Mouse (Mus musculus) embryonic facial prominence, embryonic 10.5 days (tissue): ENCODE measurements at regions not wholly inside any gene's neighbourhood (a gene's known extent, or its start where the extent isn't known, plus 50 kb on each side); places are given as distances from the start of the nearest gene placed in this dataset.

Experiments
- DNase-seq: peaks from one replicate; pipeline ENCODE4 v3.0.0-alpha.2; 2017; ENCODE audit warnings: low spot score
- H3K27ac ChIP-seq: fragments of 300-500 bp; sonication (generic); replicated peaks from 2 replicates; pipeline ENCODE4 v1.5.1; 2016; ENCODE audit warnings: mild to moderate bottlenecking
- H3K27me3 ChIP-seq: fragments of 300-500 bp; sonication (generic); replicated peaks from 2 replicates; pipeline ENCODE4 v1.6.1; 2016; ENCODE audit warnings: low read depth, mild to moderate bottlenecking; ENCODE audit not compliant: poor library complexity, severe bottlenecking
- H3K36me3 ChIP-seq: fragments of 300-500 bp; sonication (generic); replicated peaks from 2 replicates; pipeline ENCODE4 v1.6.1; 2016; ENCODE audit warnings: mild to moderate bottlenecking, moderate library complexity
- H3K4me1 ChIP-seq: fragments of 300-500 bp; sonication (generic); 2 replicates; pipeline ENCODE4 v1.6.1; 2016
- H3K4me3 ChIP-seq: fragments of 300-500 bp; sonication (generic); 2 replicates; pipeline ENCODE4 v1.5.1; 2016; ENCODE audit warnings: mild to moderate bottlenecking, moderate library complexity
- H3K9me3 ChIP-seq: fragments of 300-500 bp; sonication (generic); 2 replicates; pipeline ENCODE4 v1.6.1; 2016; ENCODE audit warnings: mild to moderate bottlenecking
- WGBS: fragments of 180-500 bp; shearing (Covaris S2); methylation state at CpG from one replicate; pipeline ENCODE4 v1.1.7; 2016; 5-methylcytosine and 5-hydroxymethylcytosine counted together

DNA sequence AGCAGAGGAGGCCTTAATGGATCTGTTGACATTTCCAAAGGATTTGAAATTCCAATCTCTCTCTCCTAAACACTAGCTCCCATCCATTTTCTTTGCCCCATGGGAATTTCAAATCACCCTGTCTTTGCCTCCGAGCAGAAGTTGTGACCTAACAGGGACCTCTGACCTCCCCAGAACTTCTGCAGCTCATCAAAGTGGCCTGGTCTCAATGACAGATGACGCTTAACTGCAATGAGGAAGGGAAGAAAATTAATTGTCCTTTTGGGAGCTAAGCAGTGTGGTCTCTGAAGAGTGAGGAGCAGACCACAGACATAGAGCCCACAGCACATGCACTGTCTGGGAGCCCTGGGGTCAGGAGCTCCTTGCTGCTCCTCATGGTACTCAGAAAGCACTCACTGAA, 155.3 kb downstream of the Tox3 start:
- 19% methylated on average over 2 of the region's 2 CpGs for WGBS
- H3K9me3 ChIP-seq, result no peaks in the 10 kb centered on the region
- no peaks in the 10 kb centered on the region for H3K27me3 ChIP-seq
- peaks cover 8% of the 10 kb centered on the region; the same call in 1 of the 2 replicates for H3K4me1 ChIP-seq
- no peak for DNase-seq
- H3K4me3 ChIP-seq, result no peak overlapping the region
- no peaks in the 10 kb centered on the region for H3K36me3 ChIP-seq
- H3K27ac ChIP-seq, result no peak overlapping the region

DNA sequence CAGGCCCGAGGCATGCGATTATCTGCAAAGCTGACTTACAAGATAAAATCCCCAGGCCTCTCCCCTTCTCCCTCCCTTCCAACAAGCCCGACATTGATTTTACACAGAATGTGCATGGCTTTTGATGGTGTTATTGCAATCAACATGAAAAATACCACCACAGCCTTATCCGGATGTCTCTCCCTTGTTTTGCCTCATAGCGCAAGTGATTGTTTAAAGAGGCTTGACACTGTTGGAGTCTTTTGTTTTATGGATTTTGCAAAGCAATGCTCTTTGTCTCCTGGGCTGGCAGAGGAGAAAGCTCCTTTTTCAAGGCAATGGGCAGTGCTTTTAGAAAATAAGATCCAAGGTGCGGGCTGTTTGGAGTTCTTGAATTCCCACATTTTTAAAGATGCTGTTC, 165.3 kb downstream of the Tox3 start:
- H3K27ac ChIP-seq, result no peak overlapping the region
- no peaks in the 10 kb centered on the region for H3K4me1 ChIP-seq
- no peaks in the 10 kb centered on the region for H3K27me3 ChIP-seq
- no peaks in the 10 kb centered on the region for H3K9me3 ChIP-seq
- no peaks in the 10 kb centered on the region for H3K36me3 ChIP-seq
- no peak overlapping the region for H3K4me3 ChIP-seq
- WGBS, result 41% methylated on average over 6 of the region's 6 CpGs
- no peak for DNase-seq

DNA sequence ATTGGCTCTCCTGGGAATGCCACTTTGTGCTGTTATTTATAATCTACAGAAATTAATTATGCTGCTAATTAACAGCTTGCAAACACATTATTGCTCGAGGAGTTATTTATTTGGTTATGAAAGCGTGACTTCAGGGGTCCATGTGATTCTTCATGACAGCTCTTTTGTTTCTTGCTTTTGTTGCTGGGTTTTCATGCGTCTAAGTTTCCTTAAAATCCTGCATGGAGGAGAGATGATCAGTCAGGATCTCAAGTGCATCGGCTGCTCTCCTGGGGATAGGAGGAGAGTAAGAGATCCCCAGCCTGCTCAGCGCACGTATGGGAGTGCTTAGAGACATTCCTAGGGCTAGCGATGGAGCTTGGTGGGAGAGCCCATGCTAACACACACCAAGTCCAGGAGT, 171.4 kb downstream of the Tox3 start:
- DNase-seq, result no peak
- Histone ChIP-seq H3K27ac (no peak overlapping the region), H3K36me3 (no peaks in the 10 kb centered on the region), H3K27me3 (no peaks in the 10 kb centered on the region), H3K9me3 (no peaks in the 10 kb centered on the region), H3K4me3 (no peak overlapping the region), H3K4me1 (no peaks in the 10 kb centered on the region; the same call in 1 of the 2 replicates)
- WGBS, result 63% methylated on average over 7 of the region's 7 CpGs

DNA sequence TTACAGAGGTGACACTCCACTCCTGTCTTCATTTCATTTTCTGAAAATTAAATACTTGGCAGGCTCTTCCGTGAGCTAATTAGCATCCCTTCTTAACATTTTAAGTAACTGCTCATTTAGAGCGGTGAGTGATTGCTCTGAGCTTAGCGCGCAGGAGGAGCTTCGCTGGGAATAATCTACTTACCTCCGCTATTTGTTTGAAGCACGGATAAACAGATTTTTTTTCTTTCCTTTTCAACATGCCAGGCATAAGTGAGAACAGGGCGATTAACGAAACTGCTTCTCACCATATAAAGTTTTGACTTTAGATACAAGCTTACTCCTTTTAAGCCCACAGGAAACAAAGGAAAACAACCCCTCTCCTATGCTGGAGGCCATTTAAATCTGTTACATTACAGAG, 171.8 kb downstream of the Tox3 start:
- 39% methylated on average over 9 of the region's 9 CpGs for WGBS

DNA sequence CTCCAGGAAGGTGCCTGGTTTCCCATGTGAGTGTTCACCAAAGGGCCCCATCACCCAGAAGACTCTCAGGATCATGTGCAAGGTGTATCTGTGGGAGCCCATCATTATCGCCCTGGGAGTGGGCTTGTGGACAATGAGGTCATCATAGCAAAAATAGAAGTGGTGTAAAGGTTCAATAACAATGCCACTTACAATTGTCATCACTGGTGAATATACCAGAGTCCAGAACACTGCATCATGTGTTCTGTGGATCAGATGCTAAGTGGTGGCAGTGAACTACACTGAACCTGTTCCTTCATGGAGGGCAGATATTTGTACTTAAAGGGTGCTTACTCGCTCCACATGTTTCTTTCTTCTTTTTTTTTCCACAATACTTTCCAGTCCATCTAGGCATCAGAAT, 181.5 kb downstream of the Tox3 start:
- no peak overlapping the region for H3K27ac ChIP-seq
- H3K27me3 ChIP-seq, result no peaks in the 10 kb centered on the region
- no peaks in the 10 kb centered on the region for H3K9me3 ChIP-seq
- DNase-seq, result no peak
- no peaks in the 10 kb centered on the region for H3K36me3 ChIP-seq
- WGBS, result 93% methylated on average over 2 of the region's 2 CpGs
- H3K4me1 ChIP-seq, result no peaks in the 10 kb centered on the region
- H3K4me3 ChIP-seq, result no peak overlapping the region

More for the DNA sequence above, 171.8 kb downstream of the Tox3 start:
- Histone ChIP-seq H3K4me3 (no peak overlapping the region), H3K4me1 (no peaks in the 10 kb centered on the region; the same call in 1 of the 2 replicates), H3K27me3 (no peaks in the 10 kb centered on the region), H3K9me3 (no peaks in the 10 kb centered on the region), H3K27ac (no peak overlapping the region), H3K36me3 (no peaks in the 10 kb centered on the region)
- DNase-seq, result no peak

DNA sequence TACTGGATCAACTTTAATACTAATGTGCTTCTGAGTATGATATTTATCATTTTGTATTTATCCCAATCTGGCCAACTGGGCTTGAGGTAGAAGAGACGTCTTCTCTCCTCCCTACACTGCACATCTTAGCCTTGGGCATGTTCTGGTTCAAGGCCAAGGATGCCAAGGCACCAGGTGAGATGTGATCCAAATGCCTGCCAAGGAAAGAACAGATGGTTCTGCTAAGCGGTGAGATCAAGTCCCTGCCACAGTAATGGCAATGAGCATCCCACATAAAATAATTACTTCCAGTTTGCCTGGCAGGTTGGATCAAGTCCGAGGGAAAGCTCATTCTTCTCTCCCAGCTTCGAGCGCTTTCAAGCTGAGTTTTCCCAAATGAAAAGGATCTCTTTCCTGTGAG, 196.7 kb downstream of the Tox3 start:
- no peak for DNase-seq
- WGBS, result 84% methylated on average over 5 of the region's 5 CpGs
- H3K27me3 ChIP-seq, result no peaks in the 10 kb centered on the region
- no peak overlapping the region for H3K27ac ChIP-seq
- H3K4me3 ChIP-seq, result no peak overlapping the region
- H3K9me3 ChIP-seq, result no peaks in the 10 kb centered on the region
- 0 out of 2 replicates have a peak, but pooled peaks cover 4% of the 10 kb centered on the region for H3K4me1 ChIP-seq
- no peaks in the 10 kb centered on the region for H3K36me3 ChIP-seq

DNA sequence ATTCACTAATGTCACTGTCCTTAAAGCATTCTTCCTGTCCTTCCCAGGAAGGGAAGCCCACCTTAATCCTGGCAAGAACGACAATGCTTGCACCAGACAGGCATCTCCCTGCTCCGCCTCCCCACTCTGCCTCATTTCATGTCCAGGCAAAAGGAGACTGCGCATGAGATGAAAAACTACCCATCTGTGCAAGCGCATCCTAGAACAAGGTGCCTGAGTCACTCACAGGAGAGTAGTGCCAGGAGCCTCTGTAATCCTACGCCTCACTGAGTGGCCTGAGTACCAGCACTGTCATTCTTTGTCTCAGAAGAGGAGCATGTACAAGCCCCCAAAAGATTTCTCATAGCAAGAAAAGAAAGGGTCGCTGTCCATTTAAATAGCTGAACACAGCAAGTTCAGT, 198.2 kb downstream of the Tox3 start:
- H3K9me3 ChIP-seq, result no peaks in the 10 kb centered on the region
- DNase-seq, result no peak
- no peak overlapping the region for H3K4me3 ChIP-seq
- WGBS, result 70% methylated on average over 6 of the region's 6 CpGs
- H3K27me3 ChIP-seq, result no peaks in the 10 kb centered on the region
- 0 out of 2 replicates have a peak, but pooled peaks cover 4% of the 10 kb centered on the region for H3K4me1 ChIP-seq
- H3K36me3 ChIP-seq, result no peaks in the 10 kb centered on the region
- no peak overlapping the region for H3K27ac ChIP-seq

DNA sequence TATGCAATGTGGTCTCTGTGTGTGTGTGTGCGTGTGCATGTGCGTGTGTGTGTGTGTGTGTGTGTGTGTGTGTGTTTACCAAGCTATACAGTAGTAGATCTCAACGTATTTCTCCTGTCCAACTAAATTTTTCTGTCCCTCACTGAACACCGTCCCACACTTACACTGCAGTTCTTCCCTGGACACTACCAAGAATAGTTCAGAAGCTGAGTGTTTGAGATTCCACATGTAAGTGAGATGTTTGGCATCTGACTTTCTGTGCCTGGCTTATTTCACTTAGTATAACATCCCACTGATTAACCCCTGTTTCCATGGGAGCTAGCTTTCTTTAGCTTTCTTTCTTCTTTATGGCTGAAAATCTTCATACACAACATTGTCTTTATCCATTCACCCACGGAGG, 213.5 kb downstream of the Tox3 start:
- Histone ChIP-seq H3K4me3 (no peak overlapping the region), H3K27ac (no peak overlapping the region), H3K9me3 (no peaks in the 10 kb centered on the region), H3K36me3 (no peaks in the 10 kb centered on the region), H3K4me1 (no peaks in the 10 kb centered on the region), H3K27me3 (no peaks in the 10 kb centered on the region)
- no peak for DNase-seq
- 82% methylated on average over 5 of the region's 5 CpGs for WGBS

DNA sequence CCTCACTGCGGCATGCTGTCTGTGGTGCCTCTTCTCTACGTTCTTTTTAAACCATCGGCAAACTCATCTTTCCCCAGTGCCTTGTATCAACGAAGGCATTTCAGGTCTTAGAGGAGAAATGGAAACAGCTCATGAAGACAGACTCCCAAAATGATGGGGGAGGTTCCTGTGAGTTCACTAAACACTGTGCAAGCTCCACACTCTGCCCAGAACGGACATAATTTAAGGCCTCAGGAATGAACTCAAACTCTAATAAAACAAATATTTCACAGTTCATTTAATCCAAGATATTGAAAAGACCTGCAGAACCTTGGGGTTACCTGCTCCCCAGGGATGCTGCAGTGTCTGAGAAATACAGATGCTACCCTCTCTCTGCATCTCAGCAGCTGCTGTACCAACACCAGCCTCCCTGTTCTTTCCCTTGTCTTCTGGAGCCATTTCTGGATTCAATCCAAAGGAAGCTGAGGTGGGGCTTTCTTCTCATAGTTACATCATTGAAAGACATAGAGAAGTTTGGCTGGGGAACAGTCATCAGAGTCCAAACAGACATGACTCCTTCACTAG, 217.4 kb downstream of the Tox3 start:
- no peak overlapping the region for H3K27ac ChIP-seq
- H3K36me3 ChIP-seq, result no peaks in the 10 kb centered on the region
- H3K27me3 ChIP-seq, result no peaks in the 10 kb centered on the region
- DNase-seq, result no peak
- H3K4me1 ChIP-seq, result no peaks in the 10 kb centered on the region
- no peak overlapping the region for H3K4me3 ChIP-seq
- no peaks in the 10 kb centered on the region for H3K9me3 ChIP-seq
- 87% methylated on average over 5 of the region's 5 CpGs for WGBS

DNA sequence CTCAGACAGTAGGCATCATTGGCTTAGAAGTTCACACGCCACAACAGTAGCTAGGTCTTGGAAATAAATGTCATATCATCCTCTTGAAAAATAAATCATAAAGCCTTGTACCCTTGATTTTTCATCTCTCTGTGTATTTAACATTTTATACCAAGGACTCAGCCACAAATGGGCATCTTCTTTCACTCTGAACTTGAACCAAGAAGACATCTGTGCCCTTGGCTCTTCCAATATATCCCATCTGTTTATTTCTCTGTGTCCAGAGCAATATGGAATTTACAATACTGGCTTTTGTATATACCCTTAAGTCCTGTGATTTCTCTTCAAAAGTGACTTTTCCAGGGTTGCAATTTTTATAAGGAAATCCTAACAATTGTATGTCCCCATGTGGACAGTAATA, 222.7 kb downstream of the Tox3 start:
- H3K9me3 ChIP-seq, result no peaks in the 10 kb centered on the region
- H3K36me3 ChIP-seq, result no peaks in the 10 kb centered on the region
- 0 out of 2 replicates have a peak, but pooled peaks cover 3% of the 10 kb centered on the region for H3K27me3 ChIP-seq
- 95% methylated on average over 1 of the region's 1 CpGs for WGBS
- H3K4me1 ChIP-seq, result no peaks in the 10 kb centered on the region
- no peak overlapping the region for H3K4me3 ChIP-seq
- no peak overlapping the region for H3K27ac ChIP-seq
- no peak for DNase-seq

DNA sequence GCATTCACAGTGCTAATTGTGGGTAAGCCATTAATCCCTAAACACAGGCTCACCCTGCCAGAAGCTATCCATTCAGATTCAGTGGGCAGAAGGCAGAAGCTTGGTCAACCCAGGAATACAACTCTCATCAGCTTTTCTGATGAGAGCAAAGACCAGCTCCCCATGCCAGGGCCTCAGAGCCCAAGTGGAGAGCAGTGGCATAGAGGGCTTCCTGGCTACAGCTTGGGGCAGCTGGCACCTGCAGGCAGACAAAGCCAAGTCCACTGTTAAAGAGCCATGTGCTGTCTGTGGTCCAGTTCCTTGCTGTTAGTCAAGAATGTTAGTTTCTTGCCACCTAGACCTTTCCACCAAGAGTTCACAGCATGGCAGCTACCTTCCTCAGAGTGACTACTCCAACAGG, 225.0 kb downstream of the Tox3 start:
- 0 out of 2 replicates have a peak, but pooled peaks cover 3% of the 10 kb centered on the region for H3K27me3 ChIP-seq
- no peaks in the 10 kb centered on the region for H3K9me3 ChIP-seq
- H3K4me1 ChIP-seq, result no peaks in the 10 kb centered on the region
- no peak for DNase-seq
- no peak overlapping the region for H3K27ac ChIP-seq
- H3K4me3 ChIP-seq, result no peak overlapping the region
- H3K36me3 ChIP-seq, result no peaks in the 10 kb centered on the region

DNA sequence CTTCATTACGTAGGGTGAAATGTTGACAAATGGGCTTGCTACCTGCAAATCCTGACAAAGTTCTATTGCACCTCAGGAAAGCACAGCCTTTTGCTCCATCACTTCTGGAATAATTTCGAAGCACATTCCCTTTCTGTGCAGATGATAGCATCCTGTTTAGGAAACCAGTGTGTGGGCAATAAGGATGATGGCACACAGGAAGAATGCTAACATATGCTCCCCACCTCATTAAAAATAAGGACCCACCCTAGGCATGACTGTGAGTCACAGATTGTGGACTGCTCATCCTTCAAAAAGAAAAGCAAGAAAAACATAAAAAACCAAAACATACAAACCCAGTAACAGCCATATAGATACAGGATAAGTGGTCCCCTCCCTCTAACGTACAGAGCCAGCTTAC, 226.2 kb downstream of the Tox3 start:
- Histone ChIP-seq H3K4me3 (no peak overlapping the region), H3K9me3 (no peaks in the 10 kb centered on the region), H3K36me3 (no peaks in the 10 kb centered on the region), H3K27me3 (0 out of 2 replicates have a peak, but pooled peaks cover 3% of the 10 kb centered on the region), H3K4me1 (no peaks in the 10 kb centered on the region), H3K27ac (no peak overlapping the region)
- WGBS, result 87% methylated on average over 3 of the region's 3 CpGs
- DNase-seq, result no peak

DNA sequence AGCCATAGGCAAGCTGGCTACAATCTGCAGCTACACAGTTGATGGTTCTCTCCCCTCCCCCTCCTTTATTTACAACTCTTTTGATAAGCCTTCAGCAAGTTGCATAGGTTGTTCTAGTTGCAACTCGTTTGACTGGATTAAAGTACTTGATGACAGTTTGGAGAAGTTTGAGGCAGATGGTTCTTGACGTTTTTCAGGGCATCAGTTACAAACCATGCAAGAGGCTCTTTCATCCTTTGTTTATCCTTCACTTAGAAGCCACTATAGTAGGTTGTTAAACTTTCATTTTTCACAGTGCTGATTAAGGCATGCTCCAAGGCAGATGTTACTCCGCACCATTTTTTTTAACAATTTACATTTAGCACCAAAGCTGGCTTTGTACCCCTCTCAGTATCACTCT, 227.1 kb downstream of the Tox3 start:
- H3K4me3 ChIP-seq, result no peak overlapping the region
- no peak for DNase-seq
- H3K27ac ChIP-seq, result no peak overlapping the region
- 44% methylated on average over 3 of the region's 3 CpGs for WGBS
- H3K9me3 ChIP-seq, result no peaks in the 10 kb centered on the region
- no peaks in the 10 kb centered on the region for H3K36me3 ChIP-seq
- H3K4me1 ChIP-seq, result no peaks in the 10 kb centered on the region
- 0 out of 2 replicates have a peak, but pooled peaks cover 3% of the 10 kb centered on the region for H3K27me3 ChIP-seq

DNA sequence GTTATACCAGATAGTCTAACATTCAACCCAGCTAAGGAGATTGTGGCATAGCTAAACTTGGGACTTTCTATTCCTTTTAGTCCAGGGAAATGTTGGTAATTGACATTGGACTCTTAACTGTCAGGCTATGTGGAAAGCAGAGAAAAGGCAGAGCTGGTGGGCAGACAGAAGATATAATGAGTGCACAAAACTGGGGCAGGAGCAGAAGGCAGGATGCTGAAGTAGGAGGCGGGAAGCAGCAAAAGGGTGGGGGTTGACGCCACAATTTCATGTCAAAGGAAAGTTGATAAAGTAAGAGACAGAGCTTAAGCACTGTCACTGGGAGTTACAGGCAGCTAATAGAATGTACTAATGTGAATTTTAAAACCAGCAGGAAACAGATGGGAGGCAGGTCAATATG, 232.7 kb downstream of the Tox3 start:
- Histone ChIP-seq H3K4me3 (no peak overlapping the region), H3K36me3 (no peaks in the 10 kb centered on the region), H3K9me3 (no peaks in the 10 kb centered on the region), H3K27ac (no peak overlapping the region), H3K4me1 (no peaks in the 10 kb centered on the region), H3K27me3 (no peaks in the 10 kb centered on the region)
- DNase-seq, result no peak
- WGBS, result 91% methylated on average over 2 of the region's 2 CpGs
